Mouse (Mus musculus): Measurements from ENCODE around the gene Aven. TPM values are rescaled to one million over a fixed set of nuclear protein-coding genes. Genes with fewer than 3 reads are reported as not detected.

Aven gene
- polyA plus RNA-seq, 1 experiment from 2014 or later: 8.3 TPM

DNA sequence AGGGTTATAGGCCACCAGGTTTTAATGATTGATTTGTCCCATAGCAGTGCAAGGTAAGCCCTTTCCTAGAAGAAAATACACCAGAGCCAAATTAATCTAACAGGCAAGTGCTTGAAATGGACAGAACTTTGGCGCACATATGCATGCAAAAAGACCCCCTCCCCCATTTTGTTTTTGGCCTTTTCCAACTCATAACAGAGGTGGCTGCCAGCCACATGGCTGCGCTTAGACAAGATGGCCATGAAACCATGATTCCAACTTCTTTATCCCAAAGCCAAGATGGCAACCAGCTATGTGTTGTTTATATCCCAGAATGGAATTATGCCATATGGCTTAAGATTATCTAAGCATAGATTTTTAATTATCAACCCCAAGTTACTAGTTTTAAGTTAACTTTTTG lies 101.0 kb downstream of the Aven start:
- Histone ChIP-seq H3K9ac (ENCODE audit: low read length) (no peak overlapping the region), H3K4me2 (ENCODE audit: low read length) (no peak overlapping the region), H3K4me3 (ENCODE audit: control insufficient read depth in 1 of 2, insufficient read depth in 1 of 2, low read depth in 1 of 2, low read length in 2 of 2) (no peak overlapping the region), H3K4me1 (ENCODE audit: control insufficient read depth in 2 of 2, insufficient read depth in 2 of 2, low read length in 2 of 2) (no peaks in the 10 kb centered on the region), H3K36me3 (ENCODE audit: control insufficient read depth, insufficient read depth, low read length) (no peaks in the 10 kb centered on the region), H3K27me3 (ENCODE audit: control insufficient read depth, insufficient read depth, low read length) (no peaks in the 10 kb centered on the region), H3K27ac (replicated peaks in 1 of 2; ENCODE audit: control insufficient read depth in 1 of 2, insufficient read depth in 1 of 2, low read depth in 2 of 2, low read length in 2 of 2) (no peak overlapping the region), H3K9me3 (ENCODE audit: control insufficient read depth, low read length) (no peaks in the 10 kb centered on the region)
- no peak for ATAC-seq (ENCODE audit: insufficient number of reproducible peaks, insufficient read depth, low FRiP score, low read depth)
- 93% methylated on average over 2 of the region's 2 CpGs for WGBS

DNA sequence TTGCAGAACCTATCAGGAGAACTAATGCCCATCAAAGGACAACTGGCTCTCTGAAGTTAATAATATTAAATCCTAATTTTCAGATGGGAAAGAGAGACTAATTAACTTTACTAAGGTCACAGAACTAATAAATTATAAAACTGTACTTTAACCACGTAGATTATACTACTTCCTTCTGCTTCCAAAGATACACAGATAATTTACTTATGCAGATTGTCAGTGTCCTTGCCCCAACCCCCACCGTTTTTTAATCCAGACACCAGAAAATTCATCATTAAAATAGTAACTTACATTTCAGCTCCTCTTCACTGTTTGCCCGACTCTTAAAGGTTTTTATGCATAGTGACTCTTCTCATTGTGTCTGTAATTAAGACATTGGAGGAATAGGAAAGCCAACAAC lies 103.0 kb downstream of the Aven start:
- ATAC-seq (ENCODE audit: insufficient number of reproducible peaks, insufficient read depth, low FRiP score, low read depth): no peak
- H3K9ac ChIP-seq (ENCODE audit: low read length): no peak overlapping the region
- H3K9me3 ChIP-seq (ENCODE audit: control insufficient read depth, low read length): no peaks in the 10 kb centered on the region
- no peaks in the 10 kb centered on the region for H3K36me3 ChIP-seq (ENCODE audit: control insufficient read depth, insufficient read depth, low read length)
- no peaks in the 10 kb centered on the region for H3K4me1 ChIP-seq (ENCODE audit: control insufficient read depth in 2 of 2, insufficient read depth in 2 of 2, low read length in 2 of 2)
- WGBS: 78% methylated on average over 3 of the region's 3 CpGs
- no peak overlapping the region for H3K4me3 ChIP-seq (ENCODE audit: control insufficient read depth in 1 of 2, insufficient read depth in 1 of 2, low read depth in 1 of 2, low read length in 2 of 2)
- no peaks in the 10 kb centered on the region for H3K27me3 ChIP-seq (ENCODE audit: control insufficient read depth, insufficient read depth, low read length)
- H3K4me2 ChIP-seq (ENCODE audit: low read length): no peak overlapping the region
- H3K27ac ChIP-seq (replicated peaks in 1 of 2; ENCODE audit: control insufficient read depth in 1 of 2, insufficient read depth in 1 of 2, low read depth in 2 of 2, low read length in 2 of 2): no peak overlapping the region

DNA sequence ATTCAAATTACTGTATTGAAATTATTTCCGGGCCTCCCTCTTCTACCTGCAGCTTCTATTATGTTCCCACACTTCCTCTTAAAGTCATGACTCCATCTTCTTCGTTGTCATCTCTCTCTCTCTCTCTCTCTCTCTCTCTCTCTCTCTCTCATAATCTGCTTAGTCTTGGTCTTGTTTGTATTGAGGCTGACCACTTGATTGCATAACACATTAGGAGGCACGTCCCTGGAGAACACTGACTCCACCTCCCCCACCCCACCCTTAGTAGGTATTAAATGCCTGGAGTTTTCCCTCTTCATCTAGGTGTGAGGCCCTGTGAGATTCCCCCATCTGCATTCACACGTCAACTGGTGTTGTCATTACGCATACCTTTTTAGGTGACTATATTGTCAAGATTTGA lies 103.7 kb downstream of the Aven start:
- Histone ChIP-seq H3K27ac (replicated peaks in 1 of 2; ENCODE audit: control insufficient read depth in 1 of 2, insufficient read depth in 1 of 2, low read depth in 2 of 2, low read length in 2 of 2) (no peak overlapping the region), H3K4me1 (ENCODE audit: control insufficient read depth in 2 of 2, insufficient read depth in 2 of 2, low read length in 2 of 2) (peaks cover 2 to 3% of the 10 kb centered on the region in 2 experiments; a peak in 1 of 4 replicates), H3K9ac (ENCODE audit: low read length) (no peak overlapping the region), H3K4me2 (ENCODE audit: low read length) (no peak overlapping the region), H3K4me3 (ENCODE audit: control insufficient read depth in 1 of 2, insufficient read depth in 1 of 2, low read depth in 1 of 2, low read length in 2 of 2) (no peak overlapping the region), H3K27me3 (ENCODE audit: control insufficient read depth, insufficient read depth, low read length) (no peaks in the 10 kb centered on the region), H3K9me3 (ENCODE audit: control insufficient read depth, low read length) (no peaks in the 10 kb centered on the region), H3K36me3 (ENCODE audit: control insufficient read depth, insufficient read depth, low read length) (no peaks in the 10 kb centered on the region)
- 76% methylated on average over 5 of the region's 5 CpGs for WGBS
- no peak for ATAC-seq (ENCODE audit: insufficient number of reproducible peaks, insufficient read depth, low FRiP score, low read depth)

DNA sequence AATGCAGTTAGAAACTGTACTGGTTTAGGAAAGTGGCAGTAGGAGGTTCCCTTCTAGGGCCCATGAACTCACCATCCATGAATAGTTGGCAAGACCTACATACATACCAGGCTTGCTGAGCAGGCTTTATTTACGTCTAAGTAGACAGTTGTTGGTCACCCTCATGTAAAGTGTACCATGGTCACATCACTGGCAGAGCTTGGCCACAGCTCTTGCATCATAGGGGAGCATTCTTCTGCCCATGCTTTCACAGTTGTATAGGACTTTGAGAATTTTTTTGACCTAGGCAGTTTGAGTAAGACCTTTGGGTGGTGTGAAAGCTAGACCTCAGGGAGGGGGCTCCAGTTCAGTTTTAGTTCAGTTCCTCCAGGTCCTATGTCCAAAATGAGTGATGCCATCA lies 104.3 kb downstream of the Aven start:
- peaks cover 2 to 6% of the 10 kb centered on the region in 2 experiments; a peak in 1 of 4 replicates for H3K4me1 ChIP-seq (ENCODE audit: control insufficient read depth in 2 of 2, insufficient read depth in 2 of 2, low read length in 2 of 2)
- H3K4me3 ChIP-seq (ENCODE audit: control insufficient read depth in 1 of 2, insufficient read depth in 1 of 2, low read depth in 1 of 2, low read length in 2 of 2): no peak overlapping the region
- no peak overlapping the region for H3K27ac ChIP-seq (replicated peaks in 1 of 2; ENCODE audit: control insufficient read depth in 1 of 2, insufficient read depth in 1 of 2, low read depth in 2 of 2, low read length in 2 of 2)
- no peak overlapping the region for H3K4me2 ChIP-seq (ENCODE audit: low read length)
- H3K9me3 ChIP-seq (ENCODE audit: control insufficient read depth, low read length): no peaks in the 10 kb centered on the region
- no peak for ATAC-seq (ENCODE audit: insufficient number of reproducible peaks, insufficient read depth, low FRiP score, low read depth)
- WGBS: 63% methylated on average over 1 of the region's 1 CpGs
- no peaks in the 10 kb centered on the region for H3K27me3 ChIP-seq (ENCODE audit: control insufficient read depth, insufficient read depth, low read length)
- H3K9ac ChIP-seq (ENCODE audit: low read length): no peak overlapping the region
- no peaks in the 10 kb centered on the region for H3K36me3 ChIP-seq (ENCODE audit: control insufficient read depth, insufficient read depth, low read length)

- no peaks in the 10 kb centered on the region for H3K27me3 ChIP-seq (ENCODE audit: control insufficient read depth, insufficient read depth, low read length)
- no peaks in the 10 kb centered on the region for H3K36me3 ChIP-seq (ENCODE audit: control insufficient read depth, insufficient read depth, low read length)
- no peak for ATAC-seq (ENCODE audit: insufficient number of reproducible peaks, insufficient read depth, low FRiP score, low read depth)
- no peak overlapping the region for H3K4me3 ChIP-seq (ENCODE audit: control insufficient read depth in 1 of 2, insufficient read depth in 1 of 2, low read depth in 1 of 2, low read length in 2 of 2)
- no peak overlapping the region for H3K27ac ChIP-seq (replicated peaks in 1 of 2; ENCODE audit: control insufficient read depth in 1 of 2, insufficient read depth in 1 of 2, low read depth in 2 of 2, low read length in 2 of 2)
- H3K4me1 ChIP-seq (ENCODE audit: control insufficient read depth in 2 of 2, insufficient read depth in 2 of 2, low read length in 2 of 2): peaks cover 2 to 6% of the 10 kb centered on the region in 2 experiments; a peak in 1 of 4 replicates
- H3K9ac ChIP-seq (ENCODE audit: low read length): no peak overlapping the region
- no peak overlapping the region for H3K4me2 ChIP-seq (ENCODE audit: low read length)
- 70% methylated on average over 10 of the region's 10 CpGs for WGBS
- no peaks in the 10 kb centered on the region for H3K9me3 ChIP-seq (ENCODE audit: control insufficient read depth, low read length)
Observed at GRCm38 (mm10) chr2:112600222-112600621, 107.5 kb downstream of the Aven start.

DNA sequence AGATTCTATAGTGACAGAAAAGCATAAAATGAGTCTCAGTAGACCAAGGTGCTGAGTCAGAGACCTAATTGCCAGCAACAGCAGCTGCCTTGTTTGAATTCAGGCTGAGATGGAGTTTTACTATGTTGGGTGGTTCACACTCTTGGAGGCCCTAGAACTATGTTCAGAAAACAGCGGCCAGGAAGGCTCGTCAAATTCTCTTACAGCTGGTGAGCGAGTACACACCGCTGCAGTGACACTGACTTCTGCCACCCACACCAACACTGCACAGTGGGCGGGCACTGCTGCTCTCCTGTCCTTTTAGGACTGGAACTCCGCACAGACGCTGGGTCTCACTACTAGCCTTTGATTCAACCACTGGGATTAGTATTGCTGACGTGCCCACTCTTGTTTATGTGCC lies 109.7 kb downstream of the Aven start:
- no peaks in the 10 kb centered on the region for H3K9me3 ChIP-seq (ENCODE audit: control insufficient read depth, low read length)
- no peak for ATAC-seq (ENCODE audit: insufficient number of reproducible peaks, insufficient read depth, low FRiP score, low read depth)
- peaks cover 2 to 6% of the 10 kb centered on the region in 2 experiments; a peak in 1 of 4 replicates for H3K4me1 ChIP-seq (ENCODE audit: control insufficient read depth in 2 of 2, insufficient read depth in 2 of 2, low read length in 2 of 2)
- no peak overlapping the region for H3K4me3 ChIP-seq (ENCODE audit: control insufficient read depth in 1 of 2, insufficient read depth in 1 of 2, low read depth in 1 of 2, low read length in 2 of 2)
- no peak overlapping the region for H3K9ac ChIP-seq (ENCODE audit: low read length)
- no peaks in the 10 kb centered on the region for H3K36me3 ChIP-seq (ENCODE audit: control insufficient read depth, insufficient read depth, low read length)
- 57% methylated on average over 8 of the region's 8 CpGs for WGBS
- no peak overlapping the region for H3K4me2 ChIP-seq (ENCODE audit: low read length)
- H3K27me3 ChIP-seq (ENCODE audit: control insufficient read depth, insufficient read depth, low read length): no peaks in the 10 kb centered on the region
- H3K27ac ChIP-seq (replicated peaks in 1 of 2; ENCODE audit: control insufficient read depth in 1 of 2, insufficient read depth in 1 of 2, low read depth in 2 of 2, low read length in 2 of 2): no peak overlapping the region

DNA sequence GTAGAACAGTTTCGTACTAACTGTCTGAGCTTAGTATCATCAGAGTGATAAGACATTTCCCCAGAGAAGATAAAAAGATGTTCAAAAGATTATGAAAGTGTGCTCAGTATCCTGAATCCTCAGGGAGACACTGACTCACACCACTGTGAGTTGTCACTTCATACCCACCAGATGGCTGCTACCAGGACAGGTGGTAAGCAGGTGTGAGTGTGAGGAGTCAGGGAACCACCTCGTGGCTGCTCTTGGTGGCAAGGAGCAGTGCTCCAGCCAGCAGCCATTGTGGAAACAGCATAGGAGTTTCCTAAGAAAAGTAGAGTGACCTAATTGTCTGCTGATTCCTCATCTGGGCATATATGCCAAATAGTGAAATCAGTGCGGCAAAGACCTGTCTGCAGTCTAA lies 113.8 kb downstream of the Aven start:
- H3K4me1 ChIP-seq (ENCODE audit: control insufficient read depth in 2 of 2, insufficient read depth in 2 of 2, low read length in 2 of 2): 0 out of 4 replicates have a peak, but pooled peaks cover 0 to 2% of the 10 kb centered on the region in 2 experiments
- no peak overlapping the region for H3K4me2 ChIP-seq (ENCODE audit: low read length)
- no peak overlapping the region for H3K9ac ChIP-seq (ENCODE audit: low read length)
- no peaks in the 10 kb centered on the region for H3K27me3 ChIP-seq (ENCODE audit: control insufficient read depth, insufficient read depth, low read length)
- no peak overlapping the region for H3K4me3 ChIP-seq (ENCODE audit: control insufficient read depth in 1 of 2, insufficient read depth in 1 of 2, low read depth in 1 of 2, low read length in 2 of 2)
- no peak overlapping the region for H3K27ac ChIP-seq (replicated peaks in 1 of 2; ENCODE audit: control insufficient read depth in 1 of 2, insufficient read depth in 1 of 2, low read depth in 2 of 2, low read length in 2 of 2)
- WGBS: 66% methylated on average over 3 of the region's 3 CpGs
- ATAC-seq (ENCODE audit: insufficient number of reproducible peaks, insufficient read depth, low FRiP score, low read depth): no peak
- no peaks in the 10 kb centered on the region for H3K36me3 ChIP-seq (ENCODE audit: control insufficient read depth, insufficient read depth, low read length)
- peaks cover 4% of the 10 kb centered on the region; the same call in 1 of the 2 replicates for H3K9me3 ChIP-seq (ENCODE audit: control insufficient read depth, low read length)

DNA sequence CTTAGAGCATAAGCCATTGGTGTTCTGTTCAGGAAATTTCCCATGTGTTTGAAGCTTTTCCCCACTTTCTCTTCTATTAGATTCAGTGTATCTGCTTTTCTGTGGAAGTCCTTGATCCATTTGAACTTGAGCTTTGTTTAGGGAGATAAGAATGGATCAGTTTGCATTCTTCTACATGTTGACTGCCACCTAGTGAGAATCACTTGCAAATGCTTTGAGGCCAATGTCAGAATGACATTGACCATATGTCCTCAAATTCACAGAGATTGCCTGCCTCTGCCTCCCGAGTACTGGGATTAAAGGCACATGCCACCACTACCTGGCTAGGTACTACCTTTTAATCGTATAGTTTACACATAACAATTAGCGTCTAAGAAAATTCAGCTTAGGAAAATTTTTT lies 119.9 kb downstream of the Aven start:
- ATAC-seq (ENCODE audit: insufficient number of reproducible peaks, insufficient read depth, low FRiP score, low read depth): no peak
- H3K4me1 ChIP-seq (ENCODE audit: control insufficient read depth in 2 of 2, insufficient read depth in 2 of 2, low read length in 2 of 2): no peaks in the 10 kb centered on the region
- no peak overlapping the region for H3K27ac ChIP-seq (replicated peaks in 1 of 2; ENCODE audit: control insufficient read depth in 1 of 2, insufficient read depth in 1 of 2, low read depth in 2 of 2, low read length in 2 of 2)
- no peak overlapping the region for H3K4me2 ChIP-seq (ENCODE audit: low read length)
- H3K9me3 ChIP-seq (ENCODE audit: control insufficient read depth, low read length): peaks cover 4% of the 10 kb centered on the region; the same call in 1 of the 2 replicates
- no peak overlapping the region for H3K9ac ChIP-seq (ENCODE audit: low read length)
- no peaks in the 10 kb centered on the region for H3K27me3 ChIP-seq (ENCODE audit: control insufficient read depth, insufficient read depth, low read length)
- H3K4me3 ChIP-seq (ENCODE audit: control insufficient read depth in 1 of 2, insufficient read depth in 1 of 2, low read depth in 1 of 2, low read length in 2 of 2): no peak overlapping the region
- WGBS: 74% methylated on average over 3 of the region's 3 CpGs
- H3K36me3 ChIP-seq (ENCODE audit: control insufficient read depth, insufficient read depth, low read length): no peaks in the 10 kb centered on the region
